Mouse (Mus musculus) neutrophil, adult 65 days (primary cell): ENCODE results near the gene C2cd5. TPM values are rescaled to one million over a fixed set of nuclear protein-coding genes. Genes with fewer than 3 reads are reported as not detected.

ENCODE experiments used
- total RNA-seq: library from RNA; stranded (reverse); gene quantifications from 2 replicates; pipeline ENCODE4 v1.2.4, GENCODE M21; 2023

The C2cd5 gene
- 55.6 and 88.9 TPM in 2 replicates for total RNA-seq

GRCm38 (mm10) chr6:143099681-143100382, at the start of gene C2cd5:
Gene C2cd5, minus strand, starts transcription at chr6:143100141.

GRCm38 (mm10) chr6:142964076-142964530, 135.8 kb downstream of the C2cd5 start, which contains the start of gene St8sia1:
Gene St8sia1, minus strand, starts transcription at chr6:142964452.

Other genes starting within 250 kb of the C2cd5 start
- 34.3 and 36.7 TPM in 2 replicates for gene St8sia1, start 135.7 kb downstream of the C2cd5 start, total RNA-seq
- gene Etnk1, start 67.1 kb upstream of the C2cd5 start, total RNA-seq = 21.8 and 28.7 TPM in 2 replicates